Mouse (Mus musculus) embryonic fibroblast, embryonic 13.5 days (primary cell): ENCODE measurements at regions not wholly inside any gene's neighbourhood (a gene's known extent, or its start where the extent isn't known, plus 50 kb on each side); places are given as distances from the start of the nearest gene placed in this dataset.
A peak's percentile ranks its signal among the peaks of the same experiment; 100 is the strongest.

Experiments used
- H3K27ac ChIP-seq: 2 replicates; pipeline ENCODE4 v1.5.1; 2012; ENCODE audit warnings: low read length, control low read depth, inconsistent platforms; ENCODE audit not compliant: insufficient read depth
- H3K4me1 ChIP-seq: 2 replicates; pipeline ENCODE4 v1.6.1; 2011; ENCODE audit warnings: low read length; ENCODE audit not compliant: control insufficient read depth, insufficient read depth
- H3K4me3 ChIP-seq: 2 replicates; pipeline ENCODE4 v1.5.1; 2011; ENCODE audit warnings: mild to moderate bottlenecking, control low read depth, low read length; ENCODE audit not compliant: insufficient read depth
- CTCF ChIP-seq: IDR thresholded peaks from 2 replicates; pipeline ENCODE4 v1.5.1; 2011; ENCODE audit warnings: mild to moderate bottlenecking, control low read depth, low read length, moderate library complexity, borderline replicate concordance; ENCODE audit not compliant: insufficient read depth
- POLR2A ChIP-seq: IDR thresholded peaks from 2 replicates; pipeline ENCODE4 v1.6.1; 2011; ENCODE audit warnings: low read depth, mild to moderate bottlenecking, control low read depth, low read length, moderate library complexity

DNA sequence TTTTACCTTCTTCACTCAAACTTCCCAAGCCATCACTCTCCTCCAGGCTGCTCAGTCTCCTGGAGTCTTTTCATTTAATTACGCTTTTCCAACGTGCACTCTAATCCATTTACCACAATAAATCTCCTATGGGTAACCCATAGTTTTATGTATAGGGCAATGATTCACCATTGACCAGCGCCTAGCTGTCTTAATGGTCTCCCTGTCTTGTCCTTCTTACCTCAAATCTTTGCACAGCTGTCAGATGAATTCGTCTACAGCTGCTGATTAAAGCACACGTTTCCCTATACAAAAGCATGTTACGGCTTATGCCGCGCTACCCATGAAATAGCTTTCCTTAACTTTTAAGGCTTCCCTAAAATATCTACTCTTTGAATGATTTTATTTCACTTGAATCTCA, 239.5 kb upstream of the Usp25 start:
- H3K27ac ChIP-seq, result no peak overlapping the region
- no peak overlapping the region for H3K4me3 ChIP-seq
- no peak for TF ChIP-seq POLR2A
- H3K4me1 ChIP-seq, result no peaks in the 10 kb centered on the region

DNA sequence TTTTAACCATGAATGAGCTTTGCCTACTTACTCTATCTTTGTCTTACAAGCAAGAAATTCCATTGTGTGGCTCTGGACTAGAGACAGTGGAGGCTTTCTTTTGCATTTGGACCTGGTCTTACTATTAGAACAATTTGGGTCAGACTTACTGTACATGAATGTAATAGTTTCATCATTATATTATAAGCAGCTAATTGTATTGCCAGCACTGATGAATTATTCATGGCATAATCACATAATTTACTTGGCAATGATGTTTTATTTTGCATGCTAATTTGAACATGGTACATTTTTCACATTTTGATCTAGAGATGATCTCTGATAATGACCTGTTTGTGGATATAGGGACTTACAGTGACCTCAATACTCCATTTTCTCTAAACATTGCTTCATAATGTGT, 240.0 kb upstream of the Usp25 start:
- no peak overlapping the region for H3K4me3 ChIP-seq
- no peak for TF ChIP-seq POLR2A
- H3K27ac ChIP-seq, result no peak overlapping the region
- H3K4me1 ChIP-seq, result no peaks in the 10 kb centered on the region

DNA sequence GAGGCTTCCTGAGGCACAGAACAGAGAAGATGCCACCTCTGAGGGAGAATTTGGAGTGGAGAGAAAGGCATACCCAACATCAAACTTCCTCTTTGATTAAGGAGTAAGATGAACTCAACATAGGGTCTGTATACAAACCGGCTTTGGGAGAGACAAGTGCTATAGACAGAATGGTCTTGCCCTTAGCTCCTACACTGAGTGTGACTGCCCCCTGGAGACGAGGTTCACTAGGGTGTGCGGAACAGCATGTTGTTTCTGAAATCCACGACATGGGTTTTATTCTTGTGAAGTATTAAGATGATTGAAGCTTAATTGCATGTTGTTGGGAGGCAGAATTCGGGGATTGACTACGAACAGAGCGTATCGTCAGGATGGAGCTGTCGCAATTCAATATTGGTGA, 244.9 kb upstream of the Usp25 start:
- Histone ChIP-seq H3K4me1 (no peaks in the 10 kb centered on the region; the same call in 1 of the 2 replicates), H3K27ac (no peak overlapping the region), H3K4me3 (no peak overlapping the region)
- TF ChIP-seq POLR2A (no peak), CTCF (peak; percentile 62; the same call in 1 of the 2 replicates)

DNA sequence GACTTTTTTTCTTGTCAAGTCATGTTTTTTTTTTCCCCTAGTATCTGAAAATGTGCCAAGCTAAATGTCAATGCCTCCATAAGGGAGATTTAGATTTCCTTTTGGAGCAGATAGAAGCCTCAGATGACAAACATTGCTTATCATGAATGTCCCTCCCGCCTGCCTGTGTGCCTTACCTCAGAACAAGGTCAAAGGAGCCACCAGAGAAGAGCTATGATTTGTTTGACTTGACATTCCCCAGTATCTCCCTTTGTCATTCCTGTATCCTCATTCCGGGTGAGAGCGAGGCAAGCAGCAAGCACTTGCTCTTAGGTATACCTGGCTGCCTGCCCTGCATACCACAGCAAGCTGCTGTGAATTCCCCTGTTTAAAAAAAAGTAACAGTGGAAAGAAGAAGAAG, 246.9 kb upstream of the Usp25 start:
- Histone ChIP-seq H3K4me1 (peaks cover 5% of the 10 kb centered on the region; the same call in 1 of the 2 replicates), H3K27ac (no peak overlapping the region), H3K4me3 (no peak overlapping the region)
- TF ChIP-seq POLR2A (no peak), CTCF (no peak)

DNA sequence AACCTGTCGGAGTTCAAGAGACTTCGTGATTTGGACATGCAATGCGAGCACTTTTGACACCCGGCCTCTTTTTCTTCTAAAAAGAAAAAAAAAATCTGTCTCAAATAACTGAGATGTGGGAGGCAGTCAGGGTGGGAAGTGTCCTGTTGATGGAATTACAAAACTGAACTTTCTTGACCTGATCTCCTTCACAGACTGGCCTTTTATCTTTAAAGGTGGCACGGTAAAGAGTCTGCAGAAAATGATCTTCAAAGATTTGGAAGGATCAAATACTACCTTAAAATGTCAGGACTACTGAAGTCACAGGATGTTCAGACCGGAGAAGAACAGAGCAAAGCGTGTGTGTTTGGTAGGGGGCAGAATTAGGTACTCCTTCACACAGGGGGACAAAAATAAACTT, 248.0 kb upstream of the Usp25 start:
- H3K4me1 ChIP-seq, result peaks cover 5% of the 10 kb centered on the region; the same call in 1 of the 2 replicates
- H3K4me3 ChIP-seq, result no peak overlapping the region
- TF ChIP-seq POLR2A (no peak), CTCF (no peak)
- H3K27ac ChIP-seq, result no peak overlapping the region

DNA sequence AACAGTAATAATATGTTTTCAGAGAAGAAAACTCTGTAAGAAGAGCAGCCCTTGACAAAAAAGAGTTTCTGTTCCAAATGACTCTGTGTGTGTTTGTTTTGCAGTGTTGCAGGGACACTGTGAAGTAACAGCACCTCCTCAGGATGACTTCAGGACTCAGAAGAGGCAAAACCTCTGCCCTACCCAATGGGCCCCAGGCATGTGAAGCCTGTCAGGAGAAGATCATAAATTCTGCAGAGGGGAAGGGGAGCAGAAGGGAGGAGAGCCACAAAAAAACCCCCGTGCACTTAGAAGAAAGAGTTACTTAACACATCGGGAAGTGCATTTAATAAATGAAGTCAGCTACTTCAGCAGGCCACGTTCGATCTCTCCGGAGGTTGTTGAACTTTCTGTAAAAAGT, 248.5 kb upstream of the Usp25 start:
- Histone ChIP-seq H3K27ac (no peak overlapping the region), H3K4me3 (no peak overlapping the region), H3K4me1 (peaks cover 5% of the 10 kb centered on the region; the same call in 1 of the 2 replicates)
- TF ChIP-seq POLR2A, result no peak
- no peak for TF ChIP-seq CTCF

DNA sequence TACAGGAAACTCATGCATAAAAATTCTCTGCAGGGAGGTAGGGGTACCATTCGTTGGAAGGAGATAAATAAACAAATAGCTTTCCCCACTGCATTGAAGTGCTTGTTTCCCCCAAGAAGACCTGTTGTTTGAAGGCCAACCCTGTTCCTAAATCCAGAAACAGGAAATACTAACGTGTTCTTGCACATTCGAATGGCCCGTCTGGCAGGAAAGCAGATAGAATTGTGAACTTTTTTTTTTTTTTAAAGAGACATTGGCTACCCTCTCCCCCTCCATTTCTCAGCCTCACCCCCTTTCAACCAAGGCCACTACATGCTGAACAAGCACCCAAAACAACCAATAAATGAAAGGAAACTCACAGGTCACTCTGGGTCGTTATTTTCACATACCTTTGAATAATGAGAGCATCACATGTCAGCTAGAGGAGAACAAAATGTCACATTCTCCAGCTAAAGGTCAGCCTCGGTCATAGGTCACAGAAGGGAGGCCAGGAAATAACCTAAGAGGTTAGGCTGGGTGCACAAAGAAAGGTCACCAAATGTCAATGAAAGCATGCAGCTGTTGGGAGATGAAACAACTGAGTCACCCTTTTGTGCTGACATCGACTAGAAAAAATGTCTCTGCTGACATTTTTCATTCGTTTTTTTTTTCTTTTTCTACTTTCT, 250.8 kb upstream of the Usp25 start:
- TF ChIP-seq POLR2A, result no peak
- no peak for TF ChIP-seq CTCF
- H3K27ac ChIP-seq, result peak overlapping the region; percentile 6; the same call in 1 of the 2 replicates
- H3K4me3 ChIP-seq, result no peak overlapping the region
- peaks cover 5% of the 10 kb centered on the region; the same call in 1 of the 2 replicates for H3K4me1 ChIP-seq

DNA sequence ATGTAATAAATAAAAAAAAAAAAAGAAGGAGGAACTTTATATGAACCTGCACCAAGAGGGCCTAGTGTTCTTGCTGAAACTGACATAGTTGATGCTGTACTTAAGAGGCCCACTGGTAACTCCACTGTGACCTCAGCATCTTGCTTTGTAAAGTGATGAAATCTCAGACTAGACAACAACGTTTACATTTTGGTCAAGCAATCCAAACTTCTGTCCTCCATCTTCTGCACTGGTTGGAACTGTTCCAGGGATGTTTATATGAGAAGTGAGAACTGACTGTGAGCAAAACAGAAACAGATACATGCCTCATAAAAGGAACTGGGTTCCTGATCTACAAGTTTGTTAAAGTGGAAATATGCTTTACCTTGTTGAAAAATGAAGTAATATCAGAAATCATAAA, 251.7 kb upstream of the Usp25 start:
- no peak overlapping the region for H3K27ac ChIP-seq
- no peak overlapping the region for H3K4me3 ChIP-seq
- no peak for TF ChIP-seq POLR2A
- TF ChIP-seq CTCF, result no peak
- H3K4me1 ChIP-seq, result peaks cover 5% of the 10 kb centered on the region; the same call in 1 of the 2 replicates

DNA sequence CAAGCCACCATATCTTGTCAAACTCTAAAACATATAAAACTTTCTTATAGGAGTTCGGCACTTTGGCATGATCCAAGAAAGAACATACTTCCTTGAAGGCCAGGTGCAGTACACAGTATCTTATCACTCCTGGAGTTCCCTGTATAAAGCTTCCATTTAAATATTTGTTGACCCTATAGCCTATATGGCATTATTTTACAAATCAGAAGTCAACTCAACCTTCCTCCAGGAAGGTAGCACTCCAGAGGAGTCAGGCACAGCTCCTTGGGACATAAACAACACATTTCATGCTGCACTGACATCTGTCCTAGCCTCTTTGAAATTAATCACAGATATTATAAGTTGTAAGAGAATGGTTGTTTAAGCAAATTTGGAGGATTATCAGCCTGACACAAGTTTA, 252.5 kb upstream of the Usp25 start:
- Histone ChIP-seq H3K4me1 (peaks cover 5% of the 10 kb centered on the region; the same call in 1 of the 2 replicates), H3K4me3 (no peak overlapping the region), H3K27ac (no peak overlapping the region)
- TF ChIP-seq POLR2A (no peak), CTCF (no peak)

DNA sequence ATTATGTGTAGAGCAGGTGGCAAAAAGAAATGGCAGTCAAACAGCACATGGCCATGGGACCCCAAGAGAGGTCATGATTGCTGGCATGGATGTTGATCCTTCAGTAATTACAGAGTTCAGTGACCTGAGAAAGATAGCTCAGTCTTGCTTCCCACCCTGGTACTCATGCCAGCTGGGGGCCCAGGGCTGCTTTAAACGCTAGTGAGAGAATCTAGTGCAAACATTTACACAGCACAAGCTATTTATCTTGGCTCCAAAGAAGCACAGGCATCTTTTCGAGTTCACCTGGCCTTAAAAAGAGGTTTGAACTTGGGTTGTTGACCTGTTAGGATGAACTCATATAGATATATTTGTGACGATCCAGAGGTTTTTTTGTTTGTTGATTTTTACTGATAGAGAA, 258.6 kb upstream of the Usp25 start:
- TF ChIP-seq CTCF, result no peak
- TF ChIP-seq POLR2A, result no peak
- Histone ChIP-seq H3K27ac (no peak overlapping the region), H3K4me3 (no peak overlapping the region), H3K4me1 (no peaks in the 10 kb centered on the region)
